Mouse (Mus musculus) C2C12 (cell line): Measurements from ENCODE around the gene Pcgf3.

Source experiments
- CEBPB ChIP-seq: IDR thresholded peaks from one replicate; pipeline ENCODE4 v1.6.1; 2011; ENCODE audit warnings: low read depth, mild to moderate bottlenecking, control low read depth, moderate library complexity
- CTCF ChIP-seq: IDR thresholded peaks from one replicate; pipeline ENCODE4 v1.5.1; 2011; ENCODE audit not compliant: control insufficient read depth, insufficient read depth, insufficient read length
- FOSL1 ChIP-seq: IDR thresholded peaks from one replicate; pipeline ENCODE4 v1.8.0; 2011; ENCODE audit warnings: mild to moderate bottlenecking, low read length; ENCODE audit not compliant: poor library complexity, insufficient read depth, severe bottlenecking
- MAX ChIP-seq: IDR thresholded peaks from one replicate; pipeline ENCODE4 v1.6.1; 2011; ENCODE audit warnings: mild to moderate bottlenecking, control low read depth
- MYOD1 ChIP-seq: IDR thresholded peaks from one replicate; pipeline ENCODE4 v1.6.1; 2011; ENCODE audit warnings: low read depth; ENCODE audit not compliant: control insufficient read depth, insufficient read length
- MYOG ChIP-seq: IDR thresholded peaks from one replicate; pipeline ENCODE4 v1.6.1; 2011; ENCODE audit not compliant: control insufficient read depth, insufficient read length; ENCODE audit errors: extremely low read depth
- USF1 ChIP-seq: IDR thresholded peaks from one replicate; pipeline ENCODE4 v1.6.1; 2011; ENCODE audit warnings: low read depth, mild to moderate bottlenecking, control low read depth, moderate library complexity

DNA sequence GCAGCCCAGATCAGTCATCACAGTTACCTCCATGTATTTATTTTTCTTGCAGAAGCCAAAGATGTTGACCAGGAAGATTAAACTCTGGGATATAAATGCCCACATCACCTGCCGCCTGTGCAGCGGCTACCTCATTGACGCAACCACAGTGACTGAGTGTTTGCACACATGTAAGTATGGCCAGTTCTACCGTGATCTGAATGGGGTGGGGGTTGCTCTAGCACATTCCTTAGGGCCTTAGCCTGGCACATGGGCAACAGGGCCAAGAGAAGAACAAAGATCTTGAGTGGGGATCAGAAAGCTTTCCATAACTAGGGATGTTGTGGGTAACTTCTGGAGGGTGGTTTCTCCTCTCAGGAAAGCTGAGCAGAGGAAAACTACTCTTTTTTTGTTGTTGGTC is 12.7 kb downstream of the Pcgf3 start:
- TF ChIP-seq CTCF (no peak), USF1 (no peak), MYOD1 (no peak), MAX (no peak), FOSL1 (no peak), CEBPB (no peak), MYOG (no peak)
